Mouse (Mus musculus): ENCODE measurements at regions not wholly inside any gene's neighbourhood (a gene's known extent, or its start where the extent isn't known, plus 50 kb on each side); places are given as distances from the start of the nearest gene placed in this dataset.

DNA sequence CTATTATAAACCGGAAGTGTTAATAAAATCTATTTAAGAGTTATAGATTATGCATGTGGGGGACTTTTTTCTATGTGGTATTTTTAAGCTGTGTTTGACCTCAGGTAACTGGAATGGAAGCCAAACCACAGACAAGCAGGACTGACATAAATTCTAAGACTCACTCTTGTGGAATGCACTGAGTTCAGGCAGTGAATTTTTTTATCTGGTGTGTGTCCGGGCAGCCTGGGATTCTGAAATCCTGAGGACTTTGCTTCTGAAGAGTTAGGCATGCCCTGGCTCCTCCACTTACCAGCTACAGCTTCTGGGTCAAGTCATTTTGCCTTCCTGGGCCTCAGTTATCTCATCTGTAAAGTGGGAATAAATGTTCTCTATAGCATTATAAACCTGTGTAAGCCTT, 217.9 kb upstream of the Gmds start:
- no peaks in the 10 kb centered on the region for H3K36me3 ChIP-seq (ENCODE audit: control insufficient read depth, insufficient read depth, low read length, poor library complexity, severe bottlenecking)
- H3K27me3 ChIP-seq (ENCODE audit: control insufficient read depth, insufficient read depth, low read length, poor library complexity, severe bottlenecking), result no peaks in the 10 kb centered on the region
- no peak for DNase-seq (ENCODE audit: low read depth, low spot score)

DNA sequence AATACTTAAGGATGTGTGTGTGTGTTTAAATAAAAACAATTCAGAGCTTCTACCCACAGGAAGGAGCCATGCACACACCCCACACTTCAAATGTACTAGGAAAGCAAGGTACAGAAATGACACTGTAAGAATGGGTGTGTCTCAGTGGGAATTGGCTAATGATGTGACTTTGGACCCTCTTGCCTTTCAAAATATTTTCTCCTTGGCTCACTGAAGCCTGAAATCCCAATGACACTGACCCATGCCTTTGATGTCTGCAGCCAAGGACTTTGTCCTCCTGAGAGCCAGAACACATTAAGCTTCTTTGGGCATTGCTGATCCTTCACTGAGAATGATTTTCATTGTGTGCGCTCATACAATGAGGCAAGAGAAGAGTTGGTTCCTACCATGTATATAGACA, 216.5 kb upstream of the Gmds start:
- Histone ChIP-seq H3K27me3 (ENCODE audit: control insufficient read depth, insufficient read depth, low read length, poor library complexity, severe bottlenecking) (no peaks in the 10 kb centered on the region), H3K36me3 (ENCODE audit: control insufficient read depth, insufficient read depth, low read length, poor library complexity, severe bottlenecking) (no peaks in the 10 kb centered on the region)
- DNase-seq (ENCODE audit: low read depth, low spot score), result no peak

DNA sequence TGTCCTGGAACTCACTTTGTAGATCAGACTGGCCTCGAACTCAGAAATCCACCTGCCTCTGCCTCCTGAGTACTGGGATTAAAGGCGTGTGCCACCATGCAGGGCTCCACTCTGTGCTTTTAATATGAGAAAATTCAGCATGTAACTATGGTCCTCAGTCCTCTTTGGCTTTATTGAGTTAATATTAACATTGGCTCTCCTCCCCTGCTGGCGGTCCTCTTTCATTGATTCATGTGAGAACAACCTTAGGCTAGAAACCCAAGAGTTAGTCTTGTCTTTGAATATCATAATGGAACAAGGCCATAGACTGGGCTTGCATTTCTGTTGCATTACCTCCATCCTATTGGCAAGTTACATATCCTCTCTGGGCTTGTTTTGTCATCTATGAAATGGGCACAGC, 216.1 kb upstream of the Gmds start:
- no peak for DNase-seq (ENCODE audit: low read depth, low spot score)
- H3K27me3 ChIP-seq (ENCODE audit: control insufficient read depth, insufficient read depth, low read length, poor library complexity, severe bottlenecking), result no peaks in the 10 kb centered on the region

DNA sequence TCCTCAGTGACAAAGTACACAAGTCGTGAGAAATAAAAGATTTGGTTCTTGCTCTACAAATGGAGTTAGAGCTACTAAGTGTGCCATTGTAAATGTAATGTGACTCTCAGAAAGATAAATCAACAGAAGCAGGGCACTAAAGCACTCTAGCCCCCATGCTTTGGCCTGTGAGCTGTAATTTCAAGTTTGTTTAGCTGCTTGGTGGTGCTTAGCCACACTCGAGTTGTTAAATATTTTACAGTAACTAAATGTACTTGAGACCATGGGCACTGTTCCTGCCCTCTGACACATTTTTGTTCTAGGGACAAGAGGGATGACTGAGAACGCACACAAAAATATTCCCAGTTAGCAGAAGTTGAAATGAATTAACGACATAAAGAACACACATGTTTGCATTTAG, 214.6 kb upstream of the Gmds start:
- DNase-seq (ENCODE audit: low read depth, low spot score), result no peak
- H3K36me3 ChIP-seq (ENCODE audit: control insufficient read depth, insufficient read depth, low read length, poor library complexity, severe bottlenecking), result no peaks in the 10 kb centered on the region
- H3K27me3 ChIP-seq (ENCODE audit: control insufficient read depth, insufficient read depth, low read length, poor library complexity, severe bottlenecking), result no peaks in the 10 kb centered on the region

More for the DNA sequence above, 216.1 kb upstream of the Gmds start:
- no peaks in the 10 kb centered on the region for H3K36me3 ChIP-seq (ENCODE audit: control insufficient read depth, insufficient read depth, low read length, poor library complexity, severe bottlenecking)

DNA sequence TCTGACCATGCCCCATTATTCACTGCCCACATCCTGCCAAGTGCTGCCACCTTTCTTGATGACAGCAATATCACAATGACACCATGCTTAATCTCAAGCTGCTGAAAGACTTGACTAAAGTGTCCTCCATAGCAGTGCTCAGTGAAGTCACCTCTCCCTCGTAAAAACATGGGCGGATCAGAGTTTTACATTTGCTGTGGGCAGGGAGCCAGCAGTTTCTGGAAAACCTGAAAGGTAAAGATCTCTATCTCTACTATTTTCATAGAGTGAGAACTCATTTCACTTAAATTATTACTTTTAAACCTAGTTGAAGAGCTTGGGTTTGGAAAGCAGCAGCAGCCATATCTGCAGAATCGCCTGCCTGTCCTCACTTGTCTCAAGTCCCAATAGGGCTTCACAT, 211.6 kb upstream of the Gmds start:
- Histone ChIP-seq H3K36me3 (ENCODE audit: control insufficient read depth, insufficient read depth, low read length, poor library complexity, severe bottlenecking) (no peaks in the 10 kb centered on the region), H3K27me3 (ENCODE audit: control insufficient read depth, insufficient read depth, low read length, poor library complexity, severe bottlenecking) (no peaks in the 10 kb centered on the region)
- no peak for DNase-seq (ENCODE audit: low read depth, low spot score)

DNA sequence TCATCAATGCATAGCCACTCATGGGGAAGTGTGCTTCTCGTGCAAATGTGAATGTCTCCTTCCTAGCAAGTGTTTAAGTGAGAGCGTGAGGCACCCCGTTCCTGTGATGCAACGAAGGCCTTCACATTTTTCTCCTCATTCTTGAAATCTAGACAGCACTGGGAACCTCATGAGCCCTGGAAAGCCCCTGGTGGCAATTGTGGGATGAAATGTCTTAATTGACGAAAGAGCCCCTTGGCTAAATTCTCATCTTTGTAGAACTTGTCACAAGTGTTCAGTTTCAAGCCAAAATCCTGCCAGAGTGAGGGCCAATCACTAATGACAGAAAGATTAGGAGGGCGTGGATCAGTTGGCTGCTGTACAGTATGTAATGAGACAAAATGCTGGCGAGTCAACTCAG, 208.6 kb upstream of the Gmds start:
- DNase-seq (ENCODE audit: low read depth, low spot score), result no peak
- no peaks in the 10 kb centered on the region for H3K36me3 ChIP-seq (ENCODE audit: control insufficient read depth, insufficient read depth, low read length, poor library complexity, severe bottlenecking)
- no peaks in the 10 kb centered on the region for H3K27me3 ChIP-seq (ENCODE audit: control insufficient read depth, insufficient read depth, low read length, poor library complexity, severe bottlenecking)

DNA sequence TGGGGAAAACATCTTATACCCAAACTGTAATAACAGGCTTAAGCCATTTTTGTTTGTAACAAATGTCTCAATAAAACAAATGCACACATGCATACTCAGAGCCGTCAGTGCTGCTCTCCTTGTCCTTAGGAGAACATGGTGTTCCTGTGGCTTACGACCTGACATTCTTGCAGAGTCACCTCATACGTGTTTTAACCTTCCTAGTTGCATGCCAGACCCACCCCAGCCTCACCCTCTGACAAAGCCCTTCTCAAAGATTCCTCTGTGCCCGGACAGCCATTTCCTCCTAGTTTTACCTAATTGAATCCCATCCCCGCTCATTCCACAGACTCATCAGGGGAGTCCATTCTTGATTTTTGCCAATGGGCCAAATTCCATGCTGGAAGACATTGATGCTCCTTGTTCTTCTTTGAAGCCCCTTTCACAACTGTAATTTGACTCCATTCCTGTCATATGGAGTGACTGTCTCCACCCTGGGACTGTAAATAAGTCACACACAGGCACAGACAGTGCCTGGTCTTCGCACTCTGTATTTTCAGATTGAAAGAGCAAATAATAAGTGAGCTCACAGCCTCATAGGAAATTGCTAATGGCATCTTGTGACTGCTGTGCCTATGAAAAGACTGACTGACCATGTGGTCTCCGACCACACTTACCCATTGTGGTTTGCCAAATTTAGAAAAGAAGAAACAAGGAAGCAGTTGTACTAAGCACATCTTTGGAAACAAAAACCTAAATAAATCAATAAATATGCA, 206.6 kb upstream of the Gmds start:
- H3K36me3 ChIP-seq (ENCODE audit: control insufficient read depth, insufficient read depth, low read length, poor library complexity, severe bottlenecking), result no peaks in the 10 kb centered on the region
- DNase-seq (ENCODE audit: low read depth, low spot score), result peak; percentile 22
- H3K27me3 ChIP-seq (ENCODE audit: control insufficient read depth, insufficient read depth, low read length, poor library complexity, severe bottlenecking), result no peaks in the 10 kb centered on the region

DNA sequence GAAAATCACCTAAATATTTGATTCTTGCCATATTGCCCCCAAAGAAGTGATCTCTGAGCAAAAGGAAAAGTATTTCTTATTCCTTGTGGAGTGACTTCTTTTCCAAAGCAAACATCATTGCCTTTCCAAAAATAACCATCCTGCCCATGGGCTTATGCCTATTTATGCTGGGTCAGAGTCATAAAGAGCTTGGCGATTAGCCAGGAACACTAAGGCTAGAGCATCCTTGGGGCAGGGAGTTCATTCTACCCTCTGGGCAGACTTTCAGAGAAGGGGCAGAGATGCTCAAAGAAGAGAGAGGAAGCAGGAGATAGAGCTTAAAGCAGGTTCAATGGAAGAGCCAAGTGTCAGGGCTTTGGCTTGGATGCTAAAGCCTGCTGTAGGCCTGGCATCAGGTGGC, 203.1 kb upstream of the Gmds start:
- Histone ChIP-seq H3K36me3 (ENCODE audit: control insufficient read depth, insufficient read depth, low read length, poor library complexity, severe bottlenecking) (no peaks in the 10 kb centered on the region), H3K27me3 (ENCODE audit: control insufficient read depth, insufficient read depth, low read length, poor library complexity, severe bottlenecking) (no peaks in the 10 kb centered on the region)
- DNase-seq (ENCODE audit: low read depth, low spot score), result no peak

DNA sequence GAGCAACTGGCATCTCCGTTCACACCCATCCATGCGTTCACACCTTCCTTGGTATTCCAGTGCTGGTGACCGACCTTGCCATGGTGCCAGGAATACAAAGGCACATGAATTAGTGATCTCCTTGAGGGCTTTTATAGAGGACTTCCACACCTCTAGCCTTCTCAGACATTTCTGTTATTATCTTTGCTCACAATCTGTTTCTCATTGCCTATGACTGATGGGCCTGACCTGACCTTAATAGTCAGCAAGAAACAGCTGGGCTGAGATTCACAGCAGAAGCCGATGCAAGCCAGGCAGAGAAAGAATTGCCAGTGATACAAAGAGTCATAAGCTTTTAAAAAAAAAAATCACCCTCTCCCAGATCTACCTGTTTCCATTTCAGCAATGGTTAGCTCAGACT, 197.7 kb upstream of the Gmds start:
- DNase-seq (ENCODE audit: low read depth, low spot score), result no peak
- H3K36me3 ChIP-seq (ENCODE audit: control insufficient read depth, insufficient read depth, low read length, poor library complexity, severe bottlenecking), result no peaks in the 10 kb centered on the region
- no peaks in the 10 kb centered on the region for H3K27me3 ChIP-seq (ENCODE audit: control insufficient read depth, insufficient read depth, low read length, poor library complexity, severe bottlenecking)

DNA sequence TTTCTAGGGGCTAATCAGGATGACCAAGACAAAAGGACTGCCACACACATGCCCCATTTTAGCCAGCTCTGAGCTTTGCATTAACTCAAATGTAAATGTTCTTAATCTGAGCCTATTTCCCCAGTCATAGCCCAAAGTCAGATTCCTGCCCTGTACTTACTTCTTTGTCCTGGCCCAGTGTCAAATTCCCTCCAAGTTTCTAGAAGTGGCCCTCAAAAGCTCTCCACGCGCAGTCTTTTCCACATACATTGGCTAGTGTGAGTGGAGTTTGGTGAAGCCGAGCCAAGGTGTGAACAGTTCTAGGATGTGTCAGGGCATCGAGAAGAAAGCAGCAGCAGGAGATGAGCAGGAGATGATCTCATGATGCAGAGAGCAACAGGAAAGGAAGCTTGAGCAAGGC, 197.1 kb upstream of the Gmds start:
- DNase-seq (ENCODE audit: low read depth, low spot score), result no peak
- Histone ChIP-seq H3K36me3 (ENCODE audit: control insufficient read depth, insufficient read depth, low read length, poor library complexity, severe bottlenecking) (no peaks in the 10 kb centered on the region), H3K27me3 (ENCODE audit: control insufficient read depth, insufficient read depth, low read length, poor library complexity, severe bottlenecking) (no peaks in the 10 kb centered on the region)

DNA sequence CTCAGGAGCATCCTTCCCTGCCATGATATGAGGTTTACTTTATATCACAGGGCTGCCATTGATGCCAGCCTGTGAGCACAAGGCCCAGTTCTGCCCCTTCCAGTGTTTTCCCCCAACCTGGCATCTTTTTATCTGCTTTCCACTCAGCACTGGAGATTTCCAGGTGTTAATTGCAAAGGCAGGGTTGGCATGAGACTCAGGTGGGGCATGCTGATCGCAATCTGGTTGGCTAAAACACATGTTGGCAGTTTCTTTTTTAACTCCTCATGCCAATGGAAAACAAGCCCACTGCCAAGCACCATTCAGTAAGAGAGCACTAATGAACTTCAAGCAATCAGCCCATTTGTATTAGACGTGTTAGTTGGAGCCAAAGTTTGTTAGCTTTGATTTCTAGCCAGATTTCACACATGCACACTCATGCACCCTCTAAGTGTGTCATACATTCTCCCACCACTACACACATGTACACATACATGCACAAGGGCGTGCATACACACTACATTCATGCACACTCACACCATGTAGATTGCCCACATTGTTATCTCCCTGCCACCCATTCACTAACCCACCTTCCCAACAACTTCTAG, 192.5 kb upstream of the Gmds start:
- Histone ChIP-seq H3K27me3 (ENCODE audit: control insufficient read depth, insufficient read depth, low read length, poor library complexity, severe bottlenecking) (no peaks in the 10 kb centered on the region), H3K36me3 (ENCODE audit: control insufficient read depth, insufficient read depth, low read length, poor library complexity, severe bottlenecking) (no peaks in the 10 kb centered on the region)
- no peak for DNase-seq (ENCODE audit: low read depth, low spot score)

DNA sequence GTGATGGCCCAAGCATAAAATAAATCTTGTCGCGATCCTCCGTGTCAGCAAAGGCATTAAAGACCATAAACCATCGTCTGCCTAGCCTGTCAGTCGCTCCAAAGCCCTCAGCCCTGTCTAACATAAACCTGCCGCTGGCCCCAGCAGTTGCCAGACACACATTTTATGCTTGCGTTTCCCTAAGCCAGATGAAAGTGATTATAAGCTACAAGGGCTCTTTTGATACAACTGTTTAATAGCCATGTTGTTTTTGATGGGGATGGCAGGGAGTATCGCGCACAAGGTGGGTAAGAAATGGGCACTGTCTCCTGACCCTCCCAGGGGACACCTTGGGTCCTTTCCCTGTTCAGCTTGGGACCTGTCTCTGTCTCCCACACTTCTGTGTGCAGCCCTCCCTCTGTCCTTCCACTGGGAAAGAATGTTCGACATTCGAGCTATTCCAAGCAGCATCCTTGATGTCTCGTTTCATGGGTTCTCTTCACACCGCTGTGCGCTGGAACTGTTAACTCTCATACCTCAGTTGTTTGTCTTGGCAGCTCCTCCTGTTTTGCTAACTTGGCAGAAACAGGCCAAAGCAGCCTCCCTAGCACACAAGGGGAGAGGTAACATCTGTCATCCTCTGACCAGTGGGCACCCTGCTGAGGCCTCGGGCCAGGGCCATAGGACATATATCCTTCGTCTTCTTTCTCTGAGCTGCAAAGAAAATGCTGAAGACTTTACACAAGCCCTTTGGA, 180.2 kb upstream of the Gmds start:
- no peaks in the 10 kb centered on the region for H3K27me3 ChIP-seq (ENCODE audit: control insufficient read depth, insufficient read depth, low read length, poor library complexity, severe bottlenecking)
- no peak for DNase-seq (ENCODE audit: low read depth, low spot score)
- H3K36me3 ChIP-seq (ENCODE audit: control insufficient read depth, insufficient read depth, low read length, poor library complexity, severe bottlenecking), result no peaks in the 10 kb centered on the region

DNA sequence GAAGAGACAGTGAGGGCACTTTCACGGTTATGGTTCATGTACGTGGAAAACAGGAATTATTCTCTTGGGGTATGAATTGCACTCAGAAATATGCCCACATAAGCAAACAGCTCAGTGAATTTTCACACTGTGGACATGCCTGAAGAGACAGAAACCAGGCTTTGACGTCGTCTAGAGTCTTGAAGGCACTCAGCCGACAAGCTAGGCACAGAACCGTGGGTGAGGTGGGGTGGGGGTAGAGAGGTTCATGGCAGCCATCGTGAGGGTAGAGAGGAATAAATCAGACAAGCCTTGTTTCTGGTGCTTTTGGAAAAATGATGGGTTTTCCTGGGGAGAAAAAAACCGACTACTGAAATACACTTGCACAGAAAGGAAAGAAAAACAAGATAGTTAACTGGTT, 179.0 kb upstream of the Gmds start:
- Histone ChIP-seq H3K27me3 (ENCODE audit: control insufficient read depth, insufficient read depth, low read length, poor library complexity, severe bottlenecking) (no peaks in the 10 kb centered on the region), H3K36me3 (ENCODE audit: control insufficient read depth, insufficient read depth, low read length, poor library complexity, severe bottlenecking) (no peaks in the 10 kb centered on the region)
- no peak for DNase-seq (ENCODE audit: low read depth, low spot score)

DNA sequence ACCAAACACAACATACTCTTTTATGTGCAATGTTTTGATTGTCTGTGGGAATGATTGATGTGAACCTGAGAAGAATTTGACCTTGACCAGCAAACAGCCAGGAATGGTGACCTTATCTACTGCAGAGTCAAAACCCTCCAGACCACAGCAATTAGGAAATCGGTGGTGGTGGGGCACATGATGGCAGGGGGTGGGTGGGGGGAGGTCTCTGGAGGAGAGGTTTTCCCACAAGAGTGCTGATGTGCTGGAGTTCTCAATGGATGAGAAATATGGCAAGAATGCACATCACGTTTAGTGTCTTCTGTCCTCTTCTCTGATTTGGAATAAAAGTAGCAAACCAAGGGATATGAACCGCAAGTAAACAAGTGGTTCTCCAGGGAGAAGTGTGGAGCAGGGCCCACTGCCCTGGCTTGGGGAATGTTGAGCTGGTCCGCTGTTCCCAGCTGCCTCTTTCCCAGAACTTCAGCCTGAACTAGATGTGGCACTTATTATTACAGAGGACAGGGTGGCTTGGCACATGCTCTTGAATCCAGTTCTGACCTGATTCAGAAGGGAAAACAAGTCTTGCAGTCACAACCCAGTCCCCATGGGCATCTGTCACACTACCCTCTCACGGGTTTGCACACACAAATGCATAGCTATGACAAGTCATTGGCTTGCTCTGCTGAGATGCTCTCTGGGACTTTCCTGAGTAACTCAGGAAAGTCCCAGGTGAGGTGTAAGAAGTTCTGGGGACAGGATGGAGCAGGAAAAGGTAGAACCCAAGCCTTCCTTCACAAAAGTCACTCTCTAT, 170.9 kb upstream of the Gmds start:
- Histone ChIP-seq H3K27me3 (ENCODE audit: control insufficient read depth, insufficient read depth, low read length, poor library complexity, severe bottlenecking) (no peaks in the 10 kb centered on the region), H3K36me3 (ENCODE audit: control insufficient read depth, insufficient read depth, low read length, poor library complexity, severe bottlenecking) (no peaks in the 10 kb centered on the region)
- no peak for DNase-seq (ENCODE audit: low read depth, low spot score)

DNA sequence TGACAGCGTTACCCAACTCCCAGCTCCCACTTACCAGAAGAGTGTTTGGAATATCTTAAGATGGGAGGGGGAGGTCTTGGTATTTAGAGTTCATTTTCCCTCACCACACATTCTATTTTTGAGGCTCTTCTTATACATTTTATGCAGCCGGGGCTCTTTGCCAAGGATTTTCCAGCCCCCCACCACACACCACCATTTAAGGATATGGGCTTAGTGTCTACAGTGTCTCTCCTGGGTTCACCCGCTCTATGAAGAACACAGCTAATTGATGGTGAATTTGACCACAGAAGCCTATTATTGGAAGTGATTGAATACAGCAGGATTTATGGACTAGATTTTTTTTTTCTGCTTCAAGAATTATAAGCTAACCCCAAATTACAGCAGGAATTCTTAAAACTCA, 169.9 kb upstream of the Gmds start:
- no peaks in the 10 kb centered on the region for H3K36me3 ChIP-seq (ENCODE audit: control insufficient read depth, insufficient read depth, low read length, poor library complexity, severe bottlenecking)
- H3K27me3 ChIP-seq (ENCODE audit: control insufficient read depth, insufficient read depth, low read length, poor library complexity, severe bottlenecking), result no peaks in the 10 kb centered on the region
- no peak for DNase-seq (ENCODE audit: low read depth, low spot score)

All from splenic B cell, adult 2 months (primary cell).